Mouse (Mus musculus): ENCODE measurements around the gene B9d2.

Gene B9d2

DNA sequence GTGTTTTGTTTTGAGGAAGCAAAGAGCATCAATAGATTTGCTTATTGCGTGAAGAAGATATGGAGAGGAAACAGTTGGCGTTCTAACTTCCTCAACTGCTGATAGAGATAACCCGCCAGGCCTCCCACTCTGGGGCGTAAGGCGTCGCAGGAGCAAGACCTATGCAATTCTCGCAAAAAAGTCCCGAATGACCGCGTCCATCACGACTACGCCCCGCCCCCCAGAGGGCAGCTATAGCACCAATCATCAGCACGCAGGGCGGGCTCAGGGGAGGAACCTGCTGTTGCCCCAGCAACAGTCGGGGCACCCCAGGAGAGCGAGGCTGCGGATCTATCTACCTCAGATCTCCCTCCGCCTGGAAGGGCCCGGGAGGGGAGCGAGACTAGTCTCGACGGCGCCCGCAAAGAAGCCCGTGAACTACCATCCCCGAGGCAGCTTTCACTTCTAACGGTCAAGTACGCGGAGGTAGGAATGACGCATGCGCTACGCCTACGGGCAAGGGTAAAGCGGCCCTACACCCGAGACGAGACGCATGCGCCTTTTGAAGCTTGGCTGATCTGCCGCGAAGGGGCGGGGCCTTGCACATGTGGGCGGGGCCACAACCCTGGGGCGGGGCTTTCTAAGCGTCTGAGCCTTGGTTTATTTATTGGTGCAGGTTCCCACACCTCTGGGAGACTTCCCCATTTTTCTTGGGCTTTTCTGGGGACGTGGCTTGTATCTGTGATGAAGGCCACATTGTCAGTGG is at the start of gene B9d2:
TSS of gene B9d2 (plus strand) at position 267 of the 745 bp plus-strand sequence.
- peak; percentile 97 for DNase-seq (ENCODE audit: low spot score)

DNA sequence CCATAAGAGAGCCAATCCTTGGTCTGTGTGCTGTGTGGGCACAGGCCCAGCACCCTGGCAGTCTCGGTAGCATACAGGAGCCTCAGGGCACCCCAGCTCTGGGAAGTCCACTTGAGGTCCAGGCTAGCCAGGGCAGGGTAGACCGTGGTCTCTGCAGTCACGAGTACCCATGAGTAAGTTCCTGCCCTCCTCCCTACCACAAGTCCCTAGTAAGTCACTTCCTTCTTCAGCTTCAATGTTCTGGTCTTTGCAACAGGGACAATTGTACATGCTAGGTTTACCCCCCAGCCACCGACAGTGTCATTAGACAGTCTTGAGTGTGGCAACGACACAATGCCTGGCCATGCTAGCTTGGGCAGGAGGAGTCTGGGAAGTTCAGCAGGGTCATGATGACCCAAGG is 47.9 kb upstream of the B9d2 start:
- no peak for DNase-seq (ENCODE audit: low spot score)

GRCm38 (mm10) chr7:25636373-25636772 is 44.2 kb upstream of the B9d2 start:
- DNase-seq (ENCODE audit: low spot score): no peak

DNA sequence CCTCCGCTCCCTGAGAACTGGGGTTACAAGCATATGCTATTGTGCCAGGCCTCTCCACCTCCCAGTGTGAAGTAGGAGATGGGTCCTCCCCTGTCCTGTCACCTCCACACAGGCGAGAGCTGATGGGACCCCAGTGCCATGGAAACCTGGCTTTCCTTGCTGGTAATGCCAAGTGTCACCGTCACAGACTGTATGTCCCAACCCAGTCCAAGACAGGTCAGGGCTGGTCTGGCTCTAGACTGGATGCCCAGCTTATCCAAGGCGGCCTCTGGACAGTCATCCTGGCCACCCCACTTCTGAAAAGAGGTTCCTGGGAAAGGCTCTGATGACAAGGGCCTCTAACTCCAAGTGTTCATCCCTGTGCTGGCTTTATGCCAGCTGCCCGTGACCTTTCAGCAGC is 43.5 kb upstream of the B9d2 start:
- DNase-seq (ENCODE audit: low spot score): no peak

GRCm38 (mm10) chr7:25639754-25640153 is 40.8 kb upstream of the B9d2 start:
- DNase-seq (ENCODE audit: low spot score): no peak

GRCm38 (mm10) chr7:25644136-25644535 is 36.4 kb upstream of the B9d2 start:
- DNase-seq (ENCODE audit: low spot score): no peak

DNA sequence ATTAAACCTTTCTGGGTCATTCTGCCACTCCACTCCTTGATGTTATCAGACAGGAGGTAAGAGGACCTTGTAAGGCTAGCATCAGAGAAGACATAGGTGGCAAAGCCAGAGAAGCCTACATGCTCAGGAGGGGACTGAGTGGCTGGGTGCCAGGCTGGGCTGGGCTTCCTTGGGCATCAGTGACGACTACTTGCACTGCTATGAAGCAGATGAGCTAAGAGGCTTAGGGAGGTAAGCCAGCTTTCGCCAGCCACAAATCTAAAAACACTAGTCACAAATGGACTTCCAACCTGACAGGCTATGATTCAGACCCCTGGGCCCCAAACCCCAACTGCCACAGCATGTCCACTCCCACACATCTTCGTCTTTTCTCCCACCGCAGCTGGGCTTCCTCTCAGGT is 35.9 kb upstream of the B9d2 start:
- no peak for DNase-seq (ENCODE audit: low spot score)

GRCm38 (mm10) chr7:25645074-25645473 is 35.5 kb upstream of the B9d2 start:
- DNase-seq (ENCODE audit: low spot score): no peak

DNA sequence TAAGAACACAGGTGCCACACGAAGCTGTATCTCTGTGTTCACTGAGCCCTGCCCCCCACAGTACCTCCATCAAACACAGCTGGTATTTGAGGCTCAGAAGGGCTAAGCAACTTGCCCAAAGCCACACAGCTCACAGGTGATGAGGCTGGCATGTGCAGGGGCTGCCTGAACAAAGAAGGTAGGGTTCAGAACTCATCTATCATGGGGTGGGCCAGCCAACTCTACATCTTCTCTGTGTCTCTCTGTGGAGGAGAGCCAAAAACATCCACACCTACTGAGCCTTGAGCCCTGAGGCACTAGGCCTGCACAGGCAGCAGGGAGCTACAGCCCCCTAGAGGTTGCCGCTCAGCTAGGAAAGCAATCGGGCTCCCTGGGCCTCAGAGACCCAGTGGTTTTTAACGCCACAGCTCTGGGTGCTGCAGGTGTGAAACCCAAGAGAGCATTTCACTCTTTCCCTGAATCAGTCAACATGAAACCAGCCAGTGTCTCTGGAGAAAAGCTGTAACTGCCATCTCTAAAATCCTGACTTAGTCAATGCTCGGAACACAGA is 32.9 kb upstream of the B9d2 start:
- DNase-seq (ENCODE audit: low spot score): no peak

GRCm38 (mm10) chr7:25649839-25650238 is 30.7 kb upstream of the B9d2 start:
- no peak for DNase-seq (ENCODE audit: low spot score)

DNA sequence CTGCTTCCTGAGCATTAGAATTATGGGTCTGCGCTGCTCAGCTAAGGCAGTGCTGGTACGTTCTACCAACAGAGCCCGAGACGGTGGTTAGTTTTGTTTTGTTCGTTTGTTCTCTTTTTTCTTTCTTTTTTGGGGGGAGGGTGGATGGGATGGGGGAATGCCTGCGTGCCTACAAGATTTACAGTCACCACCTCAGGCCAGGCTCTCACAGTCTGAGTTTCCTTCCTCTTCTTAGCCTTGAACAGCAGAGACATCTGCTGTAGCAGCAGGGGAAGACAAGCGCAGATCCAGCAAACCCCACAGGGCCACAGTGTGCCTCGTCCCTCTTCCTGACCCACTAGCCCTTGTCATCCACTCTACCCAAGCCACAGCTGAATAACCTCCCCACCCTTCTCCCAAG is 29.3 kb upstream of the B9d2 start:
- DNase-seq (ENCODE audit: low spot score): no peak

DNA sequence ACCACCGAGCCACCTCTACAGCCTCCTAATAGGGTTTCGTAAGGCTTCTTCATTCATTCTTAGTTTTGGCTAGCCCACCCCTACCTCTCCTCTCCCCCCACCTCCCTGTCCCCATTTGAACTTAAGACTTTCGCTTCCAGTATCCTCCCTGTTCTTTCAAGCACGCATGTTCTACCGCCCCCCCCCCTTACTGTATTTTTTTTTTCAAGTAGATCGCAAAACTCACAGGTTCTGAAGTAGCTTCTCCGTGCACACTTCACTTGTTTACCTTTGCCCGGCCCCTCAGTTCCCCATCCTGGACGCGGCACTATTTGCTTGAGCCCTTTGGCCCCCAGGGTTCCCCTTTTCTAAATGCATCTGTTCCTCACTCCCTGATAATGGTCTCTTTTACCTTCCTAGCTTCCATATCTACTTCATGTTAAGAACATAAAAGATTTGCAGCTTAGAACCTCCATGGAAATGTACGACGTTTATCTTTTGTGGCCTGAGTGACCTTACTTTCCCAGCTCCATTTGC is 28.3 kb upstream of the B9d2 start:
- DNase-seq (ENCODE audit: low spot score): no peak

- no peak for DNase-seq (ENCODE audit: low spot score)
Measured at GRCm38 (mm10) chr7:25655601-25656428, 24.8 kb upstream of the B9d2 start.

- DNase-seq (ENCODE audit: low spot score): no peak
Measured at GRCm38 (mm10) chr7:25657785-25658184, 22.8 kb upstream of the B9d2 start.

DNA sequence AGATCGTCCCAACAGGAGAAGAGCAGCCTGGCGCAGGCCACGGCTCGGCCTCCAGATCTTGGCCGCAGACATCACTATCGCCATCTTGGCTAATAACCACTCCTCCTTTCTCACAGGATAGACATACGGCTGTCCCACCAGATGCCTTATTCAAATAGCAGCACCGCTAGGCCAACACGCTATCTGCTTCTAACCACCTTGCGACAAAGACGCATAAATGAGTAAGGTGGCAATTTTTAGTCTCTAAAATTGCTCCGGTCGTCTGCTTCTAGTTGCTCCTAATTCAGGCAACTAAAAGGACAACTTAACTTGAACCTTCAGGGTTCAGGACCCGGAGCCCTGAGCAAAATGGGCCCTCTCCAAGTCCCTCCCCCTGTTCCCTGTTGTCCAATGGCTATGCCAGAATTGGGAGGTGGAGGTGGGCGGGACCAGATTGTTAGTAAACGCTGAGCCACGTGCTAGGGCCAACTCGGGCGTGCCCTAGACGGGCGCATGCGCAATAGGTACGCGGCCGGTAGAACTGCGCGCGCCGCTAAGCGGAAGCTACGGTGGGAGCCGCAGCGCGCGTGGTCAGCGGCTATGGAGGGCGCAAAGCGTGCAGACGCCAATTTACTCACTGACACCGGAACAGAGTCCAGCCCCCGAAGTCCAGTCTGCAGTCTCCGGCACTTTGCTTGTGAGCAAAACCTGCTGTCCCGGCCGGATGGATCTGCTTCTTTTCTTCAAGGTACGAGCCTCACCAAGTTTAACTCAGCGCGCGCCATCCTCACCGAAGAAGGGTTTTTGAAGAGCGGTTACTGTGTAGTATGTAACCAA is 21.7 kb upstream of the B9d2 start, which contains the start of the genes Bckdha and Exosc5:
TSS of gene Bckdha (minus strand) at position 325 of the 816 bp plus-strand sequence.
TSS of gene Exosc5 (plus strand) at position 508 of the 816 bp plus-strand sequence.
- peak; percentile 100 for DNase-seq (ENCODE audit: low spot score)

GRCm38 (mm10) chr7:25666381-25666780 is 14.2 kb upstream of the B9d2 start:
- DNase-seq (ENCODE audit: low spot score): no peak

- DNase-seq (ENCODE audit: low spot score): no peak
Measured at GRCm38 (mm10) chr7:25669158-25669557, 11.4 kb upstream of the B9d2 start.

DNA sequence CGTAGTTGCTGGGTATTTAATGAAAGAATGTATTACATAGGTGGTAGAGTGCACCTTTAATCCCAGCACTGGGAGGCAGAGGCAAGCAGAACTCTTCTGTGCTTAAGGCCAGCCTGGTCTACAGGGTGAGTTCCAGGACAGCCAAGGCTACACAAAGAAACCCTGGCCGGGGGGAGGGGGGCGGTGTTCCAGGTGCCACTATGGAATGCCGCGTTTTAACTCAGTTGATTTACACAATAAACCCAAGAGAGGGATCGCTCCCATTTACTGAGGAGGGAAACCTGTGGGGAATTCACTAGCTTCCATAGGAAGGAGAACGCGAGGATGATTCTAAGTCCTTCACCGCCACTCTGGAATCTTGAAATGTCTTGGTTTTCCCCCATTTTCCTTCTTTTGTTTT is 10.9 kb upstream of the B9d2 start:
- DNase-seq (ENCODE audit: low spot score): no peak

- DNase-seq (ENCODE audit: low spot score): no peak
Measured at GRCm38 (mm10) chr7:25670096-25670495, 10.5 kb upstream of the B9d2 start.

DNA sequence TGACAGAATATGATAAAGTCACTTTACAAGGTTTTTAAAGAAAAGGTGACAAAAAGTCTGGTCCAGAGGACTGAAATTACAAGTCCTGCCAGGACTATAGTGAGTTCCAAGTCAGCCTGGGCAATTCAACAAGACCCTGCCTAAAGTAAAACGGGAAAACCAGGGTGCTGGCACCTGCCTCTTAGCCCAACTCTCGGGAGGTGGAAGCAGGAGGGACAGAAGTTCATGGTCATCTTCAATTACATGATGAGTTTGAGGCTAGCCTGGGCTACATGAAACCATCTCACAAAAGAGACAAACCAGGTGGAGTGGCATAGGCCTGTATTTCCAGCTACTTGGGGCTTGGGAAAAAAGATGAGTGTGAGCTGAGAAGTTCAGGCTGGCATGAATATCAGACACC is 8.9 kb upstream of the B9d2 start:
- DNase-seq (ENCODE audit: low spot score): no peak

- no peak for DNase-seq (ENCODE audit: low spot score)
Measured at GRCm38 (mm10) chr7:25672442-25672841, 8.1 kb upstream of the B9d2 start.

DNA sequence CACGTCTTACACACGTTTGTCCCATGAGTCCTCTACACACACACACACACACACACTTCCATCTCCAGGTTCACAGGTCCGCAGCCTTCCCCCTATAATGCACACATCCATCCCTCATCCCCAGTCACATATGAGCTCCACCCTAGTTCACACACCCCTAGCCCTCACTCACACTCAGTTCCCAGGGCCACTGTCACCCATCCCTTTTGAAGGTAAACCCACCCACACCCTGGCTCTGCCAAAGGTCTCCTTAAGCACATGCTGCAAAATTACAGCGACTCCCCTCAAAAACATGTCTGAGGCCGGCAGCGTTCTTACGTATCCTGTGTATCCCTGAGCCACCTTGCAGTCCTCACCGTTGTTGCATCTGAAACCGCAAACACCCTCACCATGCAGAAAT is 6.3 kb upstream of the B9d2 start:
- no peak for DNase-seq (ENCODE audit: low spot score)

All from c-Kit-positive CD71-positive TER-119-positive erythroid progenitor cells, embryonic 14.5 days (primary cell).